Mouse (Mus musculus) mesoderm, embryonic 11.5 days (tissue): ENCODE results near the gene Palld.

Experiments used
- DNase-seq: peaks from one replicate; pipeline ENCODE4 v3.0.0-alpha.2; 2012; ENCODE audit warnings: low read depth, low spot score

The Palld gene

GRCm38 (mm10) chr8:61902521-61902920 is at the start of gene Palld:
TSS of gene Palld (minus strand) at chr8:61902690.
- DNase-seq, result no peak

GRCm38 (mm10) chr8:61937576-61937975 is 35.1 kb upstream of the Palld start:
- no peak for DNase-seq

- DNase-seq, result no peak
Measured at GRCm38 (mm10) chr8:61933243-61933642, 30.8 kb upstream of the Palld start.

- DNase-seq, result no peak
Measured at GRCm38 (mm10) chr8:61927777-61928494, 25.4 kb upstream of the Palld start, which contains the start of gene Ddx60. TSS of gene Ddx60 (plus strand) at chr8:61928087.

GRCm38 (mm10) chr8:61924518-61924917 is 22.0 kb upstream of the Palld start:
- DNase-seq, result no peak

- DNase-seq, result no peak
Measured at GRCm38 (mm10) chr8:61921454-61922054, 19.1 kb upstream of the Palld start.

GRCm38 (mm10) chr8:61920389-61920788 is 17.9 kb upstream of the Palld start:
- no peak for DNase-seq

- DNase-seq, result no peak
Measured at GRCm38 (mm10) chr8:61919145-61919788, 16.8 kb upstream of the Palld start.

- no peak for DNase-seq
Measured at GRCm38 (mm10) chr8:61917287-61917686, 14.8 kb upstream of the Palld start.

- DNase-seq, result no peak
Measured at GRCm38 (mm10) chr8:61913957-61914356, 11.5 kb upstream of the Palld start.

- DNase-seq, result no peak
Measured at GRCm38 (mm10) chr8:61912817-61913216, 10.3 kb upstream of the Palld start.

GRCm38 (mm10) chr8:61909313-61909712 is 6.8 kb upstream of the Palld start:
- no peak for DNase-seq

GRCm38 (mm10) chr8:61908303-61909215 is 6.1 kb upstream of the Palld start:
- DNase-seq, result peak; percentile 37

GRCm38 (mm10) chr8:61901028-61901717 is 1.3 kb downstream of the Palld start:
- peak; percentile 20 for DNase-seq

GRCm38 (mm10) chr8:61897402-61897801 is 5.1 kb downstream of the Palld start:
- no peak for DNase-seq

GRCm38 (mm10) chr8:61896742-61897141 is 5.7 kb downstream of the Palld start:
- DNase-seq, result no peak

- peak; percentile 42 for DNase-seq
Measured at GRCm38 (mm10) chr8:61894062-61894461, 8.4 kb downstream of the Palld start.

GRCm38 (mm10) chr8:61877607-61878006 is 24.9 kb downstream of the Palld start:
- DNase-seq, result no peak

- DNase-seq, result peak; percentile 80
Measured at GRCm38 (mm10) chr8:61875290-61875689, 27.2 kb downstream of the Palld start.

- DNase-seq, result no peak
Measured at GRCm38 (mm10) chr8:61873994-61874393, 28.5 kb downstream of the Palld start.

- no peak for DNase-seq
Measured at GRCm38 (mm10) chr8:61868481-61868880, 34.0 kb downstream of the Palld start.
